Mouse (Mus musculus): Measurements from ENCODE around the gene Zfp326. TPM values are rescaled to one million over a fixed set of nuclear protein-coding genes. Genes with fewer than 3 reads are reported as not detected.

The Zfp326 gene
- total RNA-seq, 2 experiments from 2014 or later = 47.2 to 51.6 TPM

- DNase-seq (ENCODE audit: low spot score in 2 of 2) = no peak
Measured at GRCm38 (mm10) chr5:105932392-105932791, 56.0 kb downstream of the Zfp326 start.

GRCm38 (mm10) chr5:105941951-105942350 lies 65.6 kb downstream of the Zfp326 start:
- DNase-seq (ENCODE audit: low spot score in 2 of 2) = no peak

Other genes with a start within 250 kb of the Zfp326 start
- gene Lrrc8d, start 176.6 kb upstream of the Zfp326 start, total RNA-seq (2021) = 10 to 100 TPM; 83.9 to 89.6 TPM